Mouse (Mus musculus): ENCODE data around the gene Neurl2.

DNA sequence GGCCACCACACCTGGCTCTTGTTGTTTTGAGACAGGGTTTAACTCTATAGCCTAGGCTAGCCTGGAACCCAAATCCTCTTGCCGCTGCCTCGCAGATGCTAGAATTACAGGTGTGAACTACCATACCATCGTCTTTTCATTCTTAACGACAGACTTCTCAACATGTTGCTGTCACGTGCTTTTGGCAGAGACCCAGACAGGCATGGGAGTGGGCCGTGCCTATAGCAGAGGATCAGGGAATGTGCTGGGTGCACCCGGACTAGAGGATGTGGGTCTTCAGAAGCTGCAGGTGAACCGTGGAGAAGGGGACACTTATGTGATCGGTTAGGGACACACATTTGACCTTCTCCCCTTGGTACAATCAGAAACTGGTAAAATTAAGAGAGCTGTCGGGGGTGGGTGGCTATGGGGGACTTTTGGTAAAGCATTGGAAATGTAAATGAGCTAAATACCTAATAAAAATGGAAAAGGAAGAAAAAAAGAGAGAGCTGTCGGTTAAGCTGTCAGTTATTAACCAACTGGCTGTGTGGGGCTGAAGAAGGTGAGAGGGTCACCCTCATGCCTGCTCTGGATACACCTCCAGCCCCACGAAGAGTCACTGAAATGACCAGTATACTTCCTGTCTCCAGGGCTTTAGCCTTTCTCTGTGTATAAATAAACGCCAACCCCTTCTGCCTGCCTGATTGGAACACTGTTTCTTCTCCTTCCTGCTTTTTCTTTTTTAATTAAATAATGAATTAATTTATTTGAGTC is 32.8 kb downstream of the Neurl2 start:
- TF ChIP-seq CTCF (IDR thresholded peaks at IDR 0.05; ENCODE audit: low read depth): no peak
- no peak for TF ChIP-seq EP300 (optimal IDR thresholded peaks at IDR 0.05)

Data from stomach, postnatal 0 days (tissue).